Mouse (Mus musculus): ENCODE measurements around the gene Zfp105. TPM values are rescaled to one million over a fixed set of nuclear protein-coding genes. Genes with fewer than 3 reads are reported as not detected.
A peak's percentile ranks its signal among the peaks of the same experiment; 100 is the strongest.

Gene Zfp105
- total RNA-seq (2014; fragmentation: Nextera tagmentation) = 21.5 and 22.5 TPM in 2 replicates
- 8.4 and 10.1 TPM in 2 replicates for total RNA-seq (2017)
- 2.1 and 2.5 TPM in 2 replicates for polyA plus RNA-seq (2012)

- ATAC-seq (ENCODE audit: extremely low read depth, insufficient number of reproducible peaks, low FRiP score, poor library complexity, severe bottlenecking) (peak; percentile 34), DNase-seq (ENCODE audit: low spot score) (peak; percentile 42)
- H3K4me1 ChIP-seq (ENCODE audit: insufficient read depth, low read depth, low read length) = peaks cover 5% of the 10 kb centered on the region
- peaks cover 27% of the 10 kb centered on the region for H3K36me3 ChIP-seq (replicated peaks)
- H3K27me3 ChIP-seq (ENCODE audit: insufficient read depth, low read length) = peaks cover 18% of the 10 kb centered on the region
- no peak for TF ChIP-seq TAL1 (conservative IDR thresholded peaks at IDR 0.05; ENCODE audit: low read depth, low read length)
- no peak for TF ChIP-seq CTCF (IDR thresholded peaks at IDR 0.05; ENCODE audit: low read depth, low read length)
- no peak for TF ChIP-seq GATA1 (IDR thresholded peaks at IDR 0.05; ENCODE audit: borderline replicate concordance, low read length)
- no peak for TF ChIP-seq GATA2 (IDR thresholded peaks at IDR 0.05; ENCODE audit: borderline replicate concordance, low read depth, low read length)
- no peak for TF ChIP-seq POLR2AphosphoS5 (IDR thresholded peaks at IDR 0.05; ENCODE audit: insufficient replicate concordance, low read depth, low read length)
- no peaks in the 10 kb centered on the region for H3K9me3 ChIP-seq (replicated peaks)
- peak within 1 kb of the TSS; percentile 75 for H3K4me3 ChIP-seq (ENCODE audit: low read depth, low read length)
Measured at GRCm38 (mm10) chr9:122922936-122923381, at the start of gene Zfp105. Zfp105 (plus strand) TSS chr9:122923072.

- TF ChIP-seq CTCF (IDR thresholded peaks at IDR 0.05; ENCODE audit: low read depth, low read length) (no peak), GATA1 (IDR thresholded peaks at IDR 0.05; ENCODE audit: borderline replicate concordance, low read length) (no peak), TAL1 (conservative IDR thresholded peaks at IDR 0.05; ENCODE audit: low read depth, low read length) (no peak), POLR2AphosphoS5 (IDR thresholded peaks at IDR 0.05; ENCODE audit: insufficient replicate concordance, low read depth, low read length) (no peak), GATA2 (IDR thresholded peaks at IDR 0.05; ENCODE audit: borderline replicate concordance, low read depth, low read length) (no peak)
- no peak overlapping the region for H3K4me3 ChIP-seq (ENCODE audit: low read depth, low read length)
- peaks cover 2% of the 10 kb centered on the region; the same call in 1 of the 2 replicates for H3K4me1 ChIP-seq (ENCODE audit: insufficient read depth, low read depth, low read length)
- no peaks in the 10 kb centered on the region for H3K36me3 ChIP-seq (replicated peaks)
- peaks cover 5% of the 10 kb centered on the region; the same call in 1 of the 2 replicates for H3K9me3 ChIP-seq (replicated peaks)
- ATAC-seq (ENCODE audit: extremely low read depth, insufficient number of reproducible peaks, low FRiP score, poor library complexity, severe bottlenecking) (no peak), DNase-seq (ENCODE audit: low spot score) (no peak)
- H3K27me3 ChIP-seq (ENCODE audit: insufficient read depth, low read length) = peaks cover 7% of the 10 kb centered on the region
Measured at GRCm38 (mm10) chr9:122874653-122875052, 48.2 kb upstream of the Zfp105 start.

DNA sequence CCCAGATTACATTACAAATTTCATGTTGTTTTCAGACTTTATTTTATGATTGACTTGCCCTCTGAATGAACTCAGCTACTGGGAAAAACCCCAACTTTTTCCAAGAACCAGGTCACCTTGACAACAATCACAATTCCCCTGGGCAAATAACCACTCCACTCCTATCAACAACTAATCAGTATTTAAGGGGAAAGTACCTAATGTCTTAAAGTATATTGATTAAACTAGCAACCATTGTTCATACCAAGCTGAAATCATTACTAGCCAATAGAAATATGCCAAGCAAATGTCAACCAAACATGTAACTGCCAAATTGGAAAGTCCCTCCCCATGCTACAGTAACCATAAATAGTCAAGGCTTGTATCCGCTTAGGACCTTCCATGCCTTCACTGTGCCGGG is 47.7 kb upstream of the Zfp105 start:
- Histone ChIP-seq H3K4me3 (ENCODE audit: low read depth, low read length) (no peak overlapping the region), H3K36me3 (replicated peaks) (no peaks in the 10 kb centered on the region), H3K4me1 (ENCODE audit: insufficient read depth, low read depth, low read length) (peaks cover 2% of the 10 kb centered on the region; the same call in 1 of the 2 replicates), H3K9me3 (replicated peaks) (peaks cover 5% of the 10 kb centered on the region; the same call in 1 of the 2 replicates), H3K27me3 (ENCODE audit: insufficient read depth, low read length) (peaks cover 5% of the 10 kb centered on the region)
- DNase-seq (ENCODE audit: low spot score) (no peak), ATAC-seq (ENCODE audit: extremely low read depth, insufficient number of reproducible peaks, low FRiP score, poor library complexity, severe bottlenecking) (no peak)
- TF ChIP-seq GATA2 (IDR thresholded peaks at IDR 0.05; ENCODE audit: borderline replicate concordance, low read depth, low read length) = no peak
- TF ChIP-seq TAL1 (conservative IDR thresholded peaks at IDR 0.05; ENCODE audit: low read depth, low read length) = no peak
- TF ChIP-seq GATA1 (IDR thresholded peaks at IDR 0.05; ENCODE audit: borderline replicate concordance, low read length) = no peak
- no peak for TF ChIP-seq POLR2AphosphoS5 (IDR thresholded peaks at IDR 0.05; ENCODE audit: insufficient replicate concordance, low read depth, low read length)
- no peak for TF ChIP-seq CTCF (IDR thresholded peaks at IDR 0.05; ENCODE audit: low read depth, low read length)

GRCm38 (mm10) chr9:122885385-122885784 is 37.5 kb upstream of the Zfp105 start, which contains the start of gene Zkscan7:
Zkscan7 (plus strand) TSS chr9:122885685.
- TF ChIP-seq CTCF (IDR thresholded peaks at IDR 0.05; ENCODE audit: low read depth, low read length) = no peak
- TF ChIP-seq POLR2AphosphoS5 (IDR thresholded peaks at IDR 0.05; ENCODE audit: insufficient replicate concordance, low read depth, low read length) = no peak
- TF ChIP-seq GATA1 (IDR thresholded peaks at IDR 0.05; ENCODE audit: borderline replicate concordance, low read length) = no peak
- no peak for TF ChIP-seq GATA2 (IDR thresholded peaks at IDR 0.05; ENCODE audit: borderline replicate concordance, low read depth, low read length)
- no peak for TF ChIP-seq TAL1 (conservative IDR thresholded peaks at IDR 0.05; ENCODE audit: low read depth, low read length)
- H3K9me3 ChIP-seq (replicated peaks) = no peaks in the 10 kb centered on the region
- no peak for DNase-seq (ENCODE audit: low spot score)
- no peaks in the 10 kb centered on the region for H3K4me1 ChIP-seq (ENCODE audit: insufficient read depth, low read depth, low read length)
- no peak for ATAC-seq (ENCODE audit: extremely low read depth, insufficient number of reproducible peaks, low FRiP score, poor library complexity, severe bottlenecking)
- peaks cover 6% of the 10 kb centered on the region for H3K27me3 ChIP-seq (ENCODE audit: insufficient read depth, low read length)
- H3K4me3 ChIP-seq (ENCODE audit: low read depth, low read length) = no peak within 1 kb of the TSS
- no peaks in the 10 kb centered on the region for H3K36me3 ChIP-seq (replicated peaks)

DNA sequence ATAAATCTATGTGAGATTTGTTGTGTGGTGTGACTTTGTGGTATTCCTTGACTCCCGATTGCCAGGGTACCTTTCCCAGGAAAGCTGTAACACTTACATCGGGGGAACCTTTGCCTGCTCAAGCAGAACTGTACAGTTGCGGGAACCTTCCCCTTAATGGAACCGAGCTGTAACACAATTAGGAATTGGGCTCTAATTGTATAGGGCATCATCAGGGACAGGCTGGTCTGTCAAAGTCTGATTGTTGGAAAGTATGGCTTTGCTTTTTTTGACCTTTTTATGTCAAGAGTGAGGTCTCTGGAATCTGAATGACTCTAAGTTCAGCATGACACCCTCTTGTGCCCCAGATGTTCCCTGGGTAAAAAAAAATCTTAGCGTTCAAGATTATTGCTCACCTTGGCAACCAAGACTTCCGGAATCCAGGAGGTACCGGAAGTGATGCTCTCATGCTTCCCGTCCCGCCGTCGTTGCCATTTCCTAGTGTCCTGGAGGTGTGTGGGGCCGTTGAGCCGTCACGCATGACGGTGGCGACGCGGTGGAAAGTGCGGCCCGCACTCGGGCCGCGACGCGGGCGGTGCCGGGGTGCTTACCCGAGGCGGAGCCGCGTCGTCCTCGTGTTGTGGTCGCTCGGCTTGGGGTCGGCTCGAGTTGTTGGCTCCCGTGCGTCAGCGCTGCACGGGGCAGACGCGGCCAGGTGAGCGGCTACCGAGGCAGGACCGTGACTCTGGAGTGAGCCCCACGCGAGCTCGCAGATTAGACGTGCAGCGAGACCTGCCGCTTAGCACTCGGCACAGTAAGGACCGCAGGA is 36.3 kb upstream of the Zfp105 start:
- Histone ChIP-seq H3K4me1 (ENCODE audit: insufficient read depth, low read depth, low read length) (no peaks in the 10 kb centered on the region), H3K4me3 (ENCODE audit: low read depth, low read length) (no peak overlapping the region), H3K27me3 (ENCODE audit: insufficient read depth, low read length) (peaks cover 8% of the 10 kb centered on the region), H3K9me3 (replicated peaks) (no peaks in the 10 kb centered on the region), H3K36me3 (replicated peaks) (no peaks in the 10 kb centered on the region)
- no peak for ATAC-seq (ENCODE audit: extremely low read depth, insufficient number of reproducible peaks, low FRiP score, poor library complexity, severe bottlenecking)
- DNase-seq (ENCODE audit: low spot score) = no peak
- TF ChIP-seq GATA2 (IDR thresholded peaks at IDR 0.05; ENCODE audit: borderline replicate concordance, low read depth, low read length) (no peak), GATA1 (IDR thresholded peaks at IDR 0.05; ENCODE audit: borderline replicate concordance, low read length) (no peak), CTCF (IDR thresholded peaks at IDR 0.05; ENCODE audit: low read depth, low read length) (no peak), POLR2AphosphoS5 (IDR thresholded peaks at IDR 0.05; ENCODE audit: insufficient replicate concordance, low read depth, low read length) (no peak), TAL1 (conservative IDR thresholded peaks at IDR 0.05; ENCODE audit: low read depth, low read length) (no peak)

DNA sequence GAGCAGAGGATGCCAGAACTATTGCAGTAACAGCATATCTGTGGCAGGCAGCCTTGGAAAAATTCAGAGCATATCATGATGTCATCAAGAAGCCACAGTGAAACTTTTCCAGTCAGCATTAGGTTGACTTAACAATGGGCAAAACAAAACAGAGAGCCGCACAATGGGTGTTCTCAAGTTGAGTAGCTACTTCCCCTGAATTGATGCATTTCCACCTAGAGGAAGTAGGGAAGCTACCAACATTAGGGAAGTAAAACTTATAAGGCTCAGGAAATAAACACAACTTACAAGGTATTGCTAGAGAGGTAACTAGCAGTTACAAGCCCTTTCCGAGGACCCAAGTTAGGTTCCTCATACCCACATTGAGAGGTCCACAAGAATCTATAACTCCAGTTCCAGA is 21.8 kb upstream of the Zfp105 start:
- H3K4me3 ChIP-seq (ENCODE audit: low read depth, low read length) = no peak overlapping the region
- peaks cover 3% of the 10 kb centered on the region for H3K9me3 ChIP-seq (replicated peaks)
- TF ChIP-seq GATA1 (IDR thresholded peaks at IDR 0.05; ENCODE audit: borderline replicate concordance, low read length) (no peak), CTCF (IDR thresholded peaks at IDR 0.05; ENCODE audit: low read depth, low read length) (no peak), POLR2AphosphoS5 (IDR thresholded peaks at IDR 0.05; ENCODE audit: insufficient replicate concordance, low read depth, low read length) (no peak), TAL1 (conservative IDR thresholded peaks at IDR 0.05; ENCODE audit: low read depth, low read length) (no peak), GATA2 (IDR thresholded peaks at IDR 0.05; ENCODE audit: borderline replicate concordance, low read depth, low read length) (no peak)
- ATAC-seq (ENCODE audit: extremely low read depth, insufficient number of reproducible peaks, low FRiP score, poor library complexity, severe bottlenecking) (no peak), DNase-seq (ENCODE audit: low spot score) (no peak)
- H3K4me1 ChIP-seq (ENCODE audit: insufficient read depth, low read depth, low read length) = no peaks in the 10 kb centered on the region
- H3K36me3 ChIP-seq (replicated peaks) = no peaks in the 10 kb centered on the region
- H3K27me3 ChIP-seq (ENCODE audit: insufficient read depth, low read length) = peaks cover 7% of the 10 kb centered on the region; the same call in 1 of the 2 replicates
